Mouse (Mus musculus) thymus, adult 2 months (tissue): ENCODE measurements around the gene Igfbp2. TPM values are rescaled to one million over a fixed set of nuclear protein-coding genes. Genes with fewer than 3 reads are reported as not detected.

Source experiments
- DNase-seq: peaks from one replicate; pipeline ENCODE4 v3.0.0; 2021
- H3K27ac ChIP-seq: fragments of 200-500 bp; 2 replicates; pipeline ENCODE4 v1.5.1; 2012; ENCODE audit warnings: low read length, control low read depth; ENCODE audit not compliant: control insufficient read depth, insufficient read depth
- H3K27me3 ChIP-seq: fragments of 200-500 bp; 2 replicates; pipeline ENCODE4 v1.6.1; 2012; ENCODE audit warnings: mild to moderate bottlenecking, low read length, moderate library complexity, mixed read lengths; ENCODE audit not compliant: control insufficient read depth, insufficient read depth
- H3K36me3 ChIP-seq: fragments of 200-500 bp; 2 replicates; pipeline ENCODE4 v1.6.1; 2012; ENCODE audit warnings: mild to moderate bottlenecking, low read length, moderate library complexity; ENCODE audit not compliant: control insufficient read depth, insufficient read depth
- H3K4me1 ChIP-seq: fragments of 200-500 bp; replicated peaks from 2 replicates; pipeline ENCODE4 v1.6.1; 2012; ENCODE audit warnings: low read length; ENCODE audit not compliant: control insufficient read depth, insufficient read depth
- H3K4me3 ChIP-seq: fragments of 200-500 bp; 2 replicates; pipeline ENCODE4 v1.5.1; 2012; ENCODE audit warnings: mild to moderate bottlenecking, low read length, control low read depth, moderate library complexity; ENCODE audit not compliant: control insufficient read depth, insufficient read depth
- CTCF ChIP-seq: fragments of 200-500 bp; IDR thresholded peaks from 2 replicates; pipeline ENCODE4 v1.5.1; 2012; ENCODE audit warnings: mild to moderate bottlenecking, control low read depth, low read length, moderate library complexity, borderline replicate concordance; ENCODE audit not compliant: control insufficient read depth, poor library complexity, insufficient read depth; ENCODE audit errors: extremely low read depth
- POLR2A ChIP-seq: fragments of 200-500 bp; IDR thresholded peaks from 2 replicates; pipeline ENCODE4 v1.6.1; 2012; ENCODE audit warnings: mild to moderate bottlenecking, low read length, control low read depth, moderate library complexity; ENCODE audit not compliant: control insufficient read depth, poor library complexity, insufficient read depth; ENCODE audit errors: extremely low read depth
- WGBS: fragments of 180-500 bp; shearing (Covaris S2); methylation state at CpG from one replicate; pipeline ENCODE4 v1.1.7; 2018; 5-methylcytosine and 5-hydroxymethylcytosine counted together
- polyA plus RNA-seq: library from polyadenylated mRNA; depleted of rRNA; stranded (reverse); fragments of >200 nt; gene quantifications from 2 replicates; pipeline ENCODE4 v1.2.3, GENCODE M21; 2012

Igfbp2 gene
- polyA plus RNA-seq, 1 experiment: 13.3 TPM

DNA sequence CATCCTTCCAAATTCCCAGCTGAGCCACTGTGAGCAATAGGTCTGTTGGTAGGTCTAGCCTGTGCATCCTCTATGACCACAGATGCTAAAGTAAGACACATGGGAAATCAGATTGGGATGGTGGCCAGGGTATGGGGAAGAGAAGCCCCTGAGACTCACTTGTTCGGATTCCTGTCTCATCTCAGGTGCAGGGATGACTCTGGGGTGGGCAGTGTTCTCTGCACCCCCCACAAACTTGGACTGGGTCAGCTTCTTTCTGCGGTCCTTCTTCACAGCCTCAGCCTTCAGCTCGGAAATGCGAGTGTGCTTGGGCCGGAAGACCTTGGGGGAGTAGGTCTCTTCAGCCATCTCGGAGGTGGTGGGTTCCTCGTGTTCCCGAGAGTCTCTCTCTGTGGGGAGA, 39.4 kb downstream of the Igfbp2 start:
- H3K4me1 ChIP-seq: no peaks in the 10 kb centered on the region
- no peak overlapping the region for H3K27ac ChIP-seq
- H3K36me3 ChIP-seq: no peaks in the 10 kb centered on the region
- 92% methylated on average over 8 of the region's 8 CpGs for WGBS
- no peak for DNase-seq
- H3K27me3 ChIP-seq: no peaks in the 10 kb centered on the region
- TF ChIP-seq POLR2A (no peak), CTCF (no peak)
- H3K4me3 ChIP-seq: no peak overlapping the region

- Histone ChIP-seq H3K4me3 (no peak overlapping the region), H3K27me3 (no peaks in the 10 kb centered on the region), H3K36me3 (no peaks in the 10 kb centered on the region), H3K4me1 (no peaks in the 10 kb centered on the region), H3K27ac (no peak overlapping the region)
- TF ChIP-seq CTCF: no peak
- 89% methylated on average over 3 of the region's 3 CpGs for WGBS
- no peak for DNase-seq
Measured at GRCm38 (mm10) chr1:72864272-72864671, 40.0 kb downstream of the Igfbp2 start.

GRCm38 (mm10) chr1:72865900-72866299, 41.6 kb downstream of the Igfbp2 start:
- 33% methylated on average over 6 of the region's 6 CpGs for WGBS
- H3K4me1 ChIP-seq: peaks cover 6% of the 10 kb centered on the region
- H3K27ac ChIP-seq: no peak overlapping the region
- peak; percentile 40 for DNase-seq
- H3K36me3 ChIP-seq: no peaks in the 10 kb centered on the region
- no peaks in the 10 kb centered on the region; the same call in 1 of the 2 replicates for H3K27me3 ChIP-seq
- TF ChIP-seq CTCF: peak; percentile 61; the same call in 1 of the 2 replicates
- no peak for TF ChIP-seq POLR2A
- H3K4me3 ChIP-seq: no peak overlapping the region

DNA sequence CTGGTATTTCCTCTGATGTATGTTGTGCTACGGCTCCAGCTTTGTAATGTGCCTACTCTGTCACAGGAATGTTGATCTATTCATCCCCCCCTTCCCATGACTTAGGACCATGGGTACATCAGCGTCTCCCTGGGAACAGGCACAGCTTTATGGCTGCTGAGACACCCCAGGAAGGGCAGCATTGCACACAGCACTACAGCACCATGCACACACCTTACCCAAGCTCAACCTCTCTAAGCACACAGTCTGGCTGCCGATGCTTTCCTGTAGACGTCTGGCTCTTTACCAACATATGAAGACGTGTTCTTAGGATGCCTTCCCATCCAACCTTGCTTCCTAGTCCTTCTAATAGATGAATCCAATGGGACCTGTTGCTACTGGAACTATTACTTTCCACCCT, 42.1 kb downstream of the Igfbp2 start:
- peaks cover 6% of the 10 kb centered on the region for H3K4me1 ChIP-seq
- H3K36me3 ChIP-seq: no peaks in the 10 kb centered on the region
- no peaks in the 10 kb centered on the region; the same call in 1 of the 2 replicates for H3K27me3 ChIP-seq
- no peak overlapping the region for H3K27ac ChIP-seq
- 86% methylated on average over 5 of the region's 5 CpGs for WGBS
- DNase-seq: no peak
- H3K4me3 ChIP-seq: no peak overlapping the region
- TF ChIP-seq CTCF (no peak), POLR2A (no peak)

GRCm38 (mm10) chr1:72867346-72867745, 43.0 kb downstream of the Igfbp2 start:
- Histone ChIP-seq H3K36me3 (no peaks in the 10 kb centered on the region), H3K27ac (no peak overlapping the region), H3K27me3 (peaks cover 3% of the 10 kb centered on the region; the same call in 1 of the 2 replicates), H3K4me1 (peaks cover 6% of the 10 kb centered on the region), H3K4me3 (no peak overlapping the region)
- 88% methylated on average over 1 of the region's 1 CpGs for WGBS
- DNase-seq: no peak
- TF ChIP-seq CTCF: no peak
- TF ChIP-seq POLR2A: no peak

DNA sequence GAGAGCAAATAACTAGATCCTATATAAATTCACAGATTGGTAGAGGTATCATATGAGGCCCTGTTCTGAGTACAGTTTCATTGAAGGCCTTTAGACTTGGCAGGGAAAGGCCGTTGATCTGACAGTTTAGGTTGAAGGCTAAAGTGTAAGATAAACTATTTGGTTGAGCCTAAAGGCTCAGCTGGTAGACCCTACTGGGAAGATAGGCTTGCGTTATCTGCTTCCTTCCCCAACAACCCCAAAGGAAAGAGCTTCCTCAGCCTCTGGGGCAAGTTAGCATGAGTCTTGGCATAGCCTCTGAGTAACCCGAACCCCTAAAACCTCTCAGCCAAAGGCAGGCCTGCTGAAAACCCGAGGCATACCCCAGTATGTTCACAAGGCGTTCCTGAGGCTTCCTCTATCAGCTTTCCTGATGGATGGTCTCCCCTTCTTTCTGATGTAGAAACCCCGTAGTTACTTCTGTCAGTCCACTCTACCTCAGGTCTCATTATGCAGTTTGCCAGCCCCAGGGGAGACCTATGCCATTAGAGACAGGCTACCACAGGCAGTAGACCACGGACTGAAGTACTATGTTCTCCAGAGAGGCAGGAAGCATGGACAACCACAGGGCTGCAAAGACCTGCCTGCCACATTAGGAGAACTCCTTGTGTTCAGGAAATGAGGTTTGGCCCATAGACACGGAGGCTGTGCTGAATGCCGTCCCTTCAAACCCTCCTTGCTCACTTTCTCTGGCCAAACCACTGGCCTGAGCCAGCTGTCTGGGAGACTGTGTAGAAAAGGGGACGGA, 44.3 kb downstream of the Igfbp2 start:
- H3K36me3 ChIP-seq: no peaks in the 10 kb centered on the region
- peaks cover 4% of the 10 kb centered on the region; the same call in 1 of the 2 replicates for H3K27me3 ChIP-seq
- 37% methylated on average over 10 of the region's 10 CpGs for WGBS
- H3K4me1 ChIP-seq: peaks cover 6% of the 10 kb centered on the region
- no peak overlapping the region for H3K4me3 ChIP-seq
- H3K27ac ChIP-seq: no peak overlapping the region
- TF ChIP-seq CTCF: no peak
- no peak for TF ChIP-seq POLR2A
- no peak for DNase-seq
